Mouse (Mus musculus) bone marrow macrophage, adult 2 months (primary cell): ENCODE measurements around the gene Hs6st3.

Experiments
- CTCF ChIP-seq: IDR thresholded peaks from 2 replicates; pipeline ENCODE4 v1.5.1; 2012; ENCODE audit warnings: low read depth, mild to moderate bottlenecking, low read length, moderate library complexity
- POLR2A ChIP-seq: IDR thresholded peaks from 2 replicates; pipeline ENCODE4 v1.6.1; 2012; ENCODE audit warnings: mild to moderate bottlenecking, low read depth, low read length, borderline replicate concordance

DNA sequence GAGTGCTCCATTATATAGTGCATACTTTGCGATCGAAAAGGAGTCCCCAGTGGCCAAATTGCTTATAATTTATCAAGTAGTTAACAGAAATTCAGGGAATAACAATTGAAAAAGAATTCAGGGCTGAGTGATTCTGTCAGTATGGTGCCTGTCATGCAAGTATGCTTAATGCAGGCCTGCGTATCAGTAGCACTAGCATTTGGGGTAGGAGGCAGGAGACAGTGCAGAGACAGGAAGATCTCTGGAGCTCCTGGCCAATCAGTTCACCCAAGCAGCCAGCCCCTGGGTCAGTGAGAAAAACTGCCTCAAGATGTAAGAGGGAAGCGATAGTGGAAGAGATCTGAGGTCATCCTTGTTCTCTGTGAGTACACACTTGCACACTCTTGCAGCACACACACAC, 594.1 kb downstream of the Hs6st3 start:
- TF ChIP-seq POLR2A, result no peak
- TF ChIP-seq CTCF, result no peak
